Mouse (Mus musculus): ENCODE results near the gene Kcnq5. TPM values are rescaled to one million over a fixed set of nuclear protein-coding genes. Genes with fewer than 3 reads are reported as not detected.

Gene Kcnq5
- total and polyA plus RNA-seq, 3 experiments, result not detected

GRCm38 (mm10) chr1:21979292-21979691, 17.6 kb upstream of the Kcnq5 start:
- Histone ChIP-seq H3K36me3 (ENCODE audit: control insufficient read depth in 1 of 2, insufficient read depth in 2 of 2, low read length in 2 of 2) (no peaks in the 10 kb centered on the region), H3K4me1 (ENCODE audit: control insufficient read depth in 1 of 2, insufficient read depth in 2 of 2, low read length in 2 of 2) (no peaks in the 10 kb centered on the region), H3K79me2 (ENCODE audit: control insufficient read depth, insufficient read depth, low read length, poor library complexity) (no peaks in the 10 kb centered on the region), H3K27me3 (ENCODE audit: control insufficient read depth in 1 of 2, insufficient read depth in 2 of 2, low read length in 2 of 2) (no peaks in the 10 kb centered on the region), H3K4me3 (ENCODE audit: control insufficient read depth in 1 of 2, insufficient read depth in 1 of 2, low read depth in 2 of 2, low read length in 2 of 2) (no peak overlapping the region), H3K9ac (ENCODE audit: control insufficient read depth, low read depth, low read length, poor library complexity, severe bottlenecking) (no peak overlapping the region), H3K27ac (ENCODE audit: control insufficient read depth, low read depth, low read length) (no peak overlapping the region), H3K9me3 (replicated peaks; ENCODE audit: insufficient read depth, low read length) (no peaks in the 10 kb centered on the region)
- DNase-seq (ENCODE audit: low read depth, low spot score), result no peak
- TF ChIP-seq NELFE (IDR thresholded peaks at IDR 0.05; ENCODE audit: low read depth, low read length) (no peak), TBP (IDR thresholded peaks at IDR 0.05; ENCODE audit: low read depth, low read length) (no peak), HCFC1 (IDR thresholded peaks at IDR 0.05; ENCODE audit: low read depth, low read length) (no peak), ZKSCAN1 (IDR thresholded peaks at IDR 0.05; ENCODE audit: low read depth, low read length) (no peak), MEF2A (IDR thresholded peaks at IDR 0.05; ENCODE audit: extremely low read depth, insufficient replicate concordance, low read depth, low read length, poor library complexity, severe bottlenecking) (no peak), GABPA (IDR thresholded peaks at IDR 0.05; ENCODE audit: low read depth, low read length) (no peak), GATA1 (IDR thresholded peaks at IDR 0.05; ENCODE audit: low read depth, low read length) (no peak), ZMIZ1 (IDR thresholded peaks at IDR 0.05; ENCODE audit: low read depth, low read length) (no peak), TCF12 (IDR thresholded peaks at IDR 0.05; ENCODE audit: low read depth, low read length) (no peak), CHD2 (IDR thresholded peaks at IDR 0.05; ENCODE audit: low read length) (no peak), POLR2A (IDR thresholded peaks at IDR 0.05; ENCODE audit: control insufficient read depth in 1 of 2, insufficient read depth in 1 of 2, low read depth in 1 of 2, low read length in 2 of 2, poor library complexity in 1 of 2) (no peak), ELF1 (IDR thresholded peaks at IDR 0.05; ENCODE audit: low read depth, low read length) (no peak), ZNF384 (IDR thresholded peaks at IDR 0.05; ENCODE audit: low read depth, low read length) (no peak), ZC3H11A (IDR thresholded peaks at IDR 0.05; ENCODE audit: low read depth, low read length) (no peak), MXI1 (IDR thresholded peaks at IDR 0.05; ENCODE audit: low read depth, low read length) (no peak), NRF1 (IDR thresholded peaks at IDR 0.05; ENCODE audit: insufficient read depth, low read depth, low read length, poor library complexity, severe bottlenecking) (no peak), JUND (IDR thresholded peaks at IDR 0.05; ENCODE audit: low read depth, low read length) (no peak), E2F4 (IDR thresholded peaks at IDR 0.05; ENCODE audit: borderline replicate concordance, low read depth, low read length) (no peak), UBTF (IDR thresholded peaks at IDR 0.05; ENCODE audit: borderline replicate concordance, insufficient read depth, low read depth, low read length) (no peak)

DNA sequence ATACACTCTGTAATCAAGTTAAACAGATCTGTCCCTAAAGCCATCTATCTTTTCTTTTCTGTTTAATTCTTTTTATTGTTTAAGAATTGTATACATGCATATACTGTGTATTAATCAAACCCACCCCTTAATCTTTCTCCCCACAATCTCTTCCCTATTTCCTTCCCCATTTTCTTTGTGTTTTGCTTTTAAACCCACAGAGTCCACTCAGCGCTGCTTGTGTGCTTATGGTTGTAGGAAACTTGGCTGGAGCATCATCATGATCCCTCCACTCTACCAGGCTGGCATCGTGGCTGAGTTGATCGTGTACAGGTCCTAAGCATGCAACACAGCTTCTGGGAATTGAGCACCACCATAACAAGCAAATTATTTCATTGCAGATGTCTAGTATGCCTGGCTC, 12.3 kb upstream of the Kcnq5 start:
- Histone ChIP-seq H3K9me3 (replicated peaks; ENCODE audit: insufficient read depth, low read length) (no peaks in the 10 kb centered on the region), H3K79me2 (ENCODE audit: control insufficient read depth, insufficient read depth, low read length, poor library complexity) (no peaks in the 10 kb centered on the region), H3K4me1 (ENCODE audit: control insufficient read depth in 1 of 2, insufficient read depth in 2 of 2, low read length in 2 of 2) (no peaks in the 10 kb centered on the region), H3K27ac (ENCODE audit: control insufficient read depth, low read depth, low read length) (no peak overlapping the region), H3K27me3 (ENCODE audit: control insufficient read depth in 1 of 2, insufficient read depth in 2 of 2, low read length in 2 of 2) (no peaks in the 10 kb centered on the region), H3K4me3 (ENCODE audit: control insufficient read depth in 1 of 2, insufficient read depth in 1 of 2, low read depth in 2 of 2, low read length in 2 of 2) (no peak overlapping the region), H3K9ac (ENCODE audit: control insufficient read depth, low read depth, low read length, poor library complexity, severe bottlenecking) (no peak overlapping the region), H3K36me3 (ENCODE audit: control insufficient read depth in 1 of 2, insufficient read depth in 2 of 2, low read length in 2 of 2) (no peaks in the 10 kb centered on the region)
- TF ChIP-seq ELF1 (IDR thresholded peaks at IDR 0.05; ENCODE audit: low read depth, low read length) (no peak), NELFE (IDR thresholded peaks at IDR 0.05; ENCODE audit: low read depth, low read length) (no peak), HCFC1 (IDR thresholded peaks at IDR 0.05; ENCODE audit: low read depth, low read length) (no peak), MAZ (IDR thresholded peaks at IDR 0.05; ENCODE audit: low read depth, low read length) (no peak), GATA1 (IDR thresholded peaks at IDR 0.05; ENCODE audit: low read depth, low read length) (no peak), E2F4 (IDR thresholded peaks at IDR 0.05; ENCODE audit: borderline replicate concordance, low read depth, low read length) (no peak), POLR2AphosphoS5 (IDR thresholded peaks at IDR 0.05; ENCODE audit: borderline replicate concordance, low read depth, low read length) (no peak)
- DNase-seq (ENCODE audit: low read depth, low spot score), result no peak
